Mouse (Mus musculus) lung, embryonic 15.5 days (tissue): ENCODE measurements at regions not wholly inside any gene's neighbourhood (a gene's known extent, or its start where the extent isn't known, plus 50 kb on each side); places are given as distances from the start of the nearest gene placed in this dataset.

Experiments
- ATAC-seq: fragments of 200-750 bp; cut with Nextera tagmentation; 2 replicates; pipeline ENCODE4 v1.8.0; 2017; ENCODE audit warnings: moderate number of reproducible peaks, borderline replicate concordance; ENCODE audit not compliant: low FRiP score, low TSS enrichment; ENCODE audit errors: extremely low read depth
- H3K27ac ChIP-seq: fragments of 300-500 bp; sonication (generic); 2 replicates; pipeline ENCODE4 v1.5.1; 2015; ENCODE audit warnings: moderate library complexity, mild to moderate bottlenecking, inconsistent platforms
- H3K27me3 ChIP-seq: fragments of 300-500 bp; sonication (generic); 2 replicates; pipeline ENCODE4 v1.6.1; 2015; ENCODE audit warnings: inconsistent platforms
- H3K36me3 ChIP-seq: fragments of 300-500 bp; sonication (generic); 2 replicates; pipeline ENCODE4 v1.6.1; 2015; ENCODE audit warnings: inconsistent platforms
- H3K4me1 ChIP-seq: fragments of 300-500 bp; sonication (generic); 2 replicates; pipeline ENCODE4 v1.6.1; 2015; ENCODE audit warnings: inconsistent platforms
- H3K4me2 ChIP-seq: fragments of 300-500 bp; sonication (generic); 2 replicates; pipeline ENCODE4 v1.6.1; 2015; ENCODE audit warnings: inconsistent platforms, mild to moderate bottlenecking, moderate library complexity
- H3K4me3 ChIP-seq: fragments of 300-500 bp; sonication (generic); 2 replicates; pipeline ENCODE4 v1.5.1; 2015; ENCODE audit warnings: mild to moderate bottlenecking, inconsistent platforms
- H3K9ac ChIP-seq: fragments of 300-500 bp; sonication (generic); 2 replicates; pipeline ENCODE4 v1.6.1; 2015; ENCODE audit warnings: inconsistent platforms
- H3K9me3 ChIP-seq: fragments of 300-500 bp; sonication (generic); 2 replicates; pipeline ENCODE4 v1.6.1; 2016; ENCODE audit warnings: inconsistent platforms
- WGBS: fragments of 180-500 bp; shearing (Covaris S2); methylation state at CpG from one replicate; pipeline ENCODE4 v1.1.7; 2015; 5-methylcytosine and 5-hydroxymethylcytosine counted together

DNA sequence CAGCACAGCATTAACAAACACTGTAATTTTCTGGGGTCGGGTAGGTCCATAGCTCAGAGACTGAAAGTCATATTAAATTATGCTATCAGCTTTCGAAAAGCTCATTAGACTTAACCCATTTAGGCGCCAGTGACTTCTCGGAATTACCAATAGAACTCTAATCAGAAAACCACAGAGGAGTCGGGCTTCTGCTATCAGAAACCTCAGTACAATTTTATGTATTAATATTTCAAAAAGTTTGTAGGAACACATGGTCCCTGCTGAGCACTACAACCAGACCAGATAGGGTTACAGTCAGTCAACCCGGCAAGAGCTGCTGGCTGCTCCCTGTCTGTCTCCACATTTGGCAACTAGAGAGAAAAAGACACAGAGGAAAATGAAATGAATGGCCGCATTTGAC, 647.3 kb upstream of the Pabpc4l start:
- Histone ChIP-seq H3K4me1 (no peaks in the 10 kb centered on the region), H3K9ac (no peak overlapping the region), H3K9me3 (no peaks in the 10 kb centered on the region), H3K27me3 (no peaks in the 10 kb centered on the region), H3K36me3 (no peaks in the 10 kb centered on the region), H3K27ac (no peak overlapping the region), H3K4me2 (no peak overlapping the region), H3K4me3 (no peak overlapping the region)
- ATAC-seq, result no peak
- WGBS, result 68% methylated on average over 7 of the region's 7 CpGs

- H3K4me3 ChIP-seq, result no peak overlapping the region
- H3K9ac ChIP-seq, result no peak overlapping the region
- 95% methylated on average over 14 of the region's 14 CpGs for WGBS
- no peak overlapping the region for H3K4me2 ChIP-seq
- ATAC-seq, result no peak
- H3K9me3 ChIP-seq, result no peaks in the 10 kb centered on the region
- no peaks in the 10 kb centered on the region for H3K36me3 ChIP-seq
- H3K4me1 ChIP-seq, result no peaks in the 10 kb centered on the region
- no peak overlapping the region for H3K27ac ChIP-seq
- no peaks in the 10 kb centered on the region for H3K27me3 ChIP-seq
Measured at GRCm38 (mm10) chr3:47051563-47051962, 603.5 kb upstream of the Pabpc4l start.

DNA sequence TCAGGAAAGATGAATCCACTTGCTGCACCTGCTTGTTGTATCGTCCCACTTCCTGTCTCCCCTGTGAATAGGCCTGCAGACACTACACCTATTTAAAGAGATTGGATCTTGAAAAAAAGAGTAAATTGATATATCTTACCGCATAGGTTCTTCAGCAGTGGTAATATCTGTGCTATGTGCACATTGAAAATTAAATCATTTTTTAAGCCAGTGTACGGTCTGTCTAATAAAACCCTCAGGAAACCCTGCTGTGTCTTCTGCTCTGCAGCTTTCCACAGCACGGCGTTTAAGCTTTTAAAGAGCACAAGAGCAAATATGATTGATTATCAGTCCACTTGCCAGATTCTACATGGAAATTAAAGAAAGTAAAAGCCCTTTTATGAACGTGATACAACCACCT, 577.7 kb upstream of the Pabpc4l start:
- H3K4me1 ChIP-seq, result no peaks in the 10 kb centered on the region
- WGBS, result 65% methylated on average over 6 of the region's 6 CpGs
- no peaks in the 10 kb centered on the region for H3K36me3 ChIP-seq
- H3K9me3 ChIP-seq, result no peaks in the 10 kb centered on the region
- no peaks in the 10 kb centered on the region for H3K27me3 ChIP-seq
- H3K4me3 ChIP-seq, result no peak overlapping the region
- H3K27ac ChIP-seq, result no peak overlapping the region
- ATAC-seq, result no peak
- H3K4me2 ChIP-seq, result no peak overlapping the region
- H3K9ac ChIP-seq, result no peak overlapping the region

DNA sequence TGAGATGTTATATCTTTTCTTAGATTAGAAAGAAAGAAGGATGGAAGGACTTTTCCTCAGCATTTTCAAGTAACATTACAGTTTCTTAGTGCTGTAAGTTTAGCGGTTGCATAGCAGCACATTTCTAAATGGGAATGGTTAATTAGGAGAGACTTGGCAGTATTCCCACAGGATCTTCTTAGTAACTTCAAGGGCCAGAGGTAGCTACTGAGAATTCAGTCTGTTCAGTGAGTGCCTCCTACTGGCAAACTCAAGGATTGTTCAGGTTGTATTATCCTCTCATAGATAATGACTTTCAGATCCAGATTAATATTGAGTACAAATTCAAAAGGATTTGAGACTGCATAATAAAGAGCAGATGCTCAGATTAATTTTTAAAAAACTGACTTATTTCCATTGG, 571.3 kb upstream of the Pabpc4l start:
- H3K27ac ChIP-seq, result no peak overlapping the region
- 31% methylated on average over 1 of the region's 1 CpGs for WGBS
- no peak for ATAC-seq

DNA sequence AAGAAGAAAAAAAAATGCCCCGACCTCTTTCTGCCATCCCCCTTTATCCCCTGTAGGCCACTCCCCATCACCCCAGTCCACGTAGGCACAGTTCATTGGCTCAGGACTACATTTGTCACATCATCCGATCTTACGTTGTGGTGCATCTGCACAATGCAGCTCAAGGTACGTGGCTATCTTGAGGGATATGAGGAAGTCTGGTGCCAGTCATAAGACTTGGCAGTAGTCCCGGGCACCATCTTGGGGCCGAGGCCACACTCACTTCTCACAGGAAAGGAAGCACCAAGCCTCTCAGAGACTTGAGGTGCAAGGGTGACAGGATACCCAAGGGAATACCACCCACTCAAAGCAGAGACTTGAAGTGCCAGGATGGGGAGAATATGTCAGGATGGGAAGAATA, 570.5 kb upstream of the Pabpc4l start:
- H3K9me3 ChIP-seq, result no peaks in the 10 kb centered on the region
- no peaks in the 10 kb centered on the region for H3K4me1 ChIP-seq
- H3K4me3 ChIP-seq, result no peak overlapping the region
- no peaks in the 10 kb centered on the region for H3K36me3 ChIP-seq
- ATAC-seq, result no peak
- H3K27me3 ChIP-seq, result no peaks in the 10 kb centered on the region
- no peak overlapping the region for H3K4me2 ChIP-seq
- H3K27ac ChIP-seq, result no peak overlapping the region
- H3K9ac ChIP-seq, result no peak overlapping the region
- WGBS, result 90% methylated on average over 7 of the region's 7 CpGs

More for the DNA sequence above, 571.3 kb upstream of the Pabpc4l start:
- no peak overlapping the region for H3K4me3 ChIP-seq
- no peak overlapping the region for H3K9ac ChIP-seq
- no peak overlapping the region for H3K4me2 ChIP-seq
- H3K4me1 ChIP-seq, result no peaks in the 10 kb centered on the region
- no peaks in the 10 kb centered on the region for H3K27me3 ChIP-seq
- H3K9me3 ChIP-seq, result no peaks in the 10 kb centered on the region
- no peaks in the 10 kb centered on the region for H3K36me3 ChIP-seq

DNA sequence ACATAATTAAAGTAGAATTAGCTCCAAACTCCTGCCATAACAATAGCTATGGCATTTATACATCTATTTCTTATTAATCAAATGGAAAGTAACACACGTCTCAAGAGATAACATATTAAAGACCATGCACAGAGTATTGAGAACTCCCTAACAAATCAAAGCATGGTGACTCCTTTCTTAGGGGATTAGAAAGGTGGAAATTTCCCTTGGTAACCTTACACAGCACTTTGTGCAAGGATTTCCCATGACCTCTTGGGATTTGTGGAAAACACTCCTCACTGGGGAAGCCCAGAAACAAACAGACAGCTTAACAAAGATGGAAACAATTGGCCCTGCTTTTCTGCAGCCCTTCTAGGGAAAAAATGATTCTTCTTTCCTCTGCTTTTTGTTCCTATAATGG, 562.4 kb upstream of the Pabpc4l start:
- no peak for ATAC-seq
- no peaks in the 10 kb centered on the region for H3K4me1 ChIP-seq
- WGBS, result 67% methylated on average over 1 of the region's 1 CpGs
- H3K4me2 ChIP-seq, result no peak overlapping the region
- no peak overlapping the region for H3K4me3 ChIP-seq
- no peak overlapping the region for H3K27ac ChIP-seq
- no peak overlapping the region for H3K9ac ChIP-seq
- no peaks in the 10 kb centered on the region for H3K36me3 ChIP-seq
- no peaks in the 10 kb centered on the region for H3K27me3 ChIP-seq
- H3K9me3 ChIP-seq, result no peaks in the 10 kb centered on the region

GRCm38 (mm10) chr3:46998916-46999315, 550.9 kb upstream of the Pabpc4l start:
- Histone ChIP-seq H3K9me3 (no peaks in the 10 kb centered on the region), H3K27me3 (no peaks in the 10 kb centered on the region), H3K9ac (no peak overlapping the region), H3K36me3 (no peaks in the 10 kb centered on the region), H3K27ac (no peak overlapping the region), H3K4me3 (no peak overlapping the region), H3K4me1 (no peaks in the 10 kb centered on the region), H3K4me2 (no peak overlapping the region)
- ATAC-seq, result no peak

GRCm38 (mm10) chr3:46970744-46971143, 522.7 kb upstream of the Pabpc4l start:
- H3K4me1 ChIP-seq, result no peaks in the 10 kb centered on the region
- no peak overlapping the region for H3K4me3 ChIP-seq
- H3K4me2 ChIP-seq, result no peak overlapping the region
- H3K36me3 ChIP-seq, result no peaks in the 10 kb centered on the region
- no peaks in the 10 kb centered on the region for H3K27me3 ChIP-seq
- ATAC-seq, result no peak
- WGBS, result 87% methylated on average over 4 of the region's 4 CpGs
- H3K9ac ChIP-seq, result no peak overlapping the region
- no peak overlapping the region for H3K27ac ChIP-seq
- H3K9me3 ChIP-seq, result no peaks in the 10 kb centered on the region

GRCm38 (mm10) chr3:46970000-46970399, 522.0 kb upstream of the Pabpc4l start:
- Histone ChIP-seq H3K4me1 (no peaks in the 10 kb centered on the region), H3K4me2 (no peak overlapping the region), H3K36me3 (no peaks in the 10 kb centered on the region), H3K4me3 (no peak overlapping the region), H3K9ac (no peak overlapping the region), H3K9me3 (no peaks in the 10 kb centered on the region), H3K27ac (no peak overlapping the region), H3K27me3 (no peaks in the 10 kb centered on the region)
- WGBS, result 82% methylated on average over 1 of the region's 1 CpGs
- no peak for ATAC-seq

GRCm38 (mm10) chr3:46951391-46951790, 503.4 kb upstream of the Pabpc4l start:
- Histone ChIP-seq H3K36me3 (no peaks in the 10 kb centered on the region), H3K9me3 (no peaks in the 10 kb centered on the region), H3K27ac (no peak overlapping the region), H3K4me2 (no peak overlapping the region), H3K4me1 (no peaks in the 10 kb centered on the region), H3K27me3 (no peaks in the 10 kb centered on the region), H3K4me3 (no peak overlapping the region), H3K9ac (no peak overlapping the region)
- WGBS, result 60% methylated on average over 2 of the region's 2 CpGs
- no peak for ATAC-seq

DNA sequence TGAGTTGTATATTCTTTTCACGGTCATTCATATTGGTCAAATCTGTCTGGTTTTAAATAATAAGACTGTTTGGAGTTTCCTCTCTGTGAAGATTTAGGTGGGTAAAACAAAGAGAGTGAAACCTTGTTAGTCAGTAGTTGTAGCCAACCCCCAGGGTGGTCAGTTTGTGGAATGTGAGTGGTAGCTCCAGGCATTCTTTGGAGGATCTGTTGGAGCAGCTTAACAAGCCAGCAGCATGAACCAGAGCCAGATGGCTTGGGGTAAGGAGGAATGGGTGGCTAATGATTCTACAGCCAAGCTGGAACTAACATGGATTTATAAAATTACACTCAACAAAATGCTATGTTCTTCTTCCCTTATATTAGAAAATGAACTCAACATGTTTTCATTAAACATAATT, 489.7 kb upstream of the Pabpc4l start:
- no peaks in the 10 kb centered on the region for H3K4me1 ChIP-seq
- H3K9ac ChIP-seq, result no peak overlapping the region
- no peaks in the 10 kb centered on the region for H3K27me3 ChIP-seq
- WGBS, result 78% methylated on average over 1 of the region's 1 CpGs
- no peak overlapping the region for H3K27ac ChIP-seq
- no peaks in the 10 kb centered on the region for H3K36me3 ChIP-seq
- ATAC-seq, result no peak
- H3K4me2 ChIP-seq, result no peak overlapping the region
- H3K9me3 ChIP-seq, result no peaks in the 10 kb centered on the region
- no peak overlapping the region for H3K4me3 ChIP-seq

- H3K36me3 ChIP-seq, result no peaks in the 10 kb centered on the region
- H3K9ac ChIP-seq, result no peak overlapping the region
- H3K27me3 ChIP-seq, result no peaks in the 10 kb centered on the region
- H3K4me3 ChIP-seq, result no peak overlapping the region
- no peak; the same call in 1 of the 2 replicates for ATAC-seq
- 43% methylated on average over 6 of the region's 6 CpGs for WGBS
- no peak overlapping the region for H3K4me2 ChIP-seq
- no peak overlapping the region for H3K27ac ChIP-seq
- no peaks in the 10 kb centered on the region for H3K9me3 ChIP-seq
- H3K4me1 ChIP-seq, result no peaks in the 10 kb centered on the region
Measured at GRCm38 (mm10) chr3:46891057-46891736, 443.2 kb upstream of the Pabpc4l start.

- no peak overlapping the region for H3K9ac ChIP-seq
- peak overlapping the region; percentile 37 for H3K27ac ChIP-seq
- no peak overlapping the region for H3K4me2 ChIP-seq
- no peaks in the 10 kb centered on the region for H3K36me3 ChIP-seq
- 82% methylated on average over 1 of the region's 1 CpGs for WGBS
- 0 out of 2 replicates have a peak, but pooled peaks have one; percentile 23 for ATAC-seq
- no peaks in the 10 kb centered on the region for H3K4me1 ChIP-seq
- no peaks in the 10 kb centered on the region for H3K27me3 ChIP-seq
- H3K4me3 ChIP-seq, result no peak overlapping the region
- no peaks in the 10 kb centered on the region for H3K9me3 ChIP-seq
Measured at GRCm38 (mm10) chr3:46875848-46876247, 427.8 kb upstream of the Pabpc4l start.
